Mouse (Mus musculus) ES-E14 (cell line): ENCODE results near the gene Gm14443.
"Not testable (repeated sequence)": the region's sequence is repeated elsewhere in the genome, so short reads cannot be mapped to it uniquely, and the experiment has no call there.

Experiments
- CHD2 ChIP-seq: IDR thresholded peaks from 2 replicates; pipeline ENCODE4 v1.6.1; 2014; ENCODE audit warnings: mild to moderate bottlenecking, low read depth, low read length, inconsistent platforms
- ZC3H11A ChIP-seq: IDR thresholded peaks from 2 replicates; pipeline ENCODE4 v1.6.1; 2012; ENCODE audit warnings: low read depth, mild to moderate bottlenecking, inconsistent platforms, low read length, borderline replicate concordance

DNA sequence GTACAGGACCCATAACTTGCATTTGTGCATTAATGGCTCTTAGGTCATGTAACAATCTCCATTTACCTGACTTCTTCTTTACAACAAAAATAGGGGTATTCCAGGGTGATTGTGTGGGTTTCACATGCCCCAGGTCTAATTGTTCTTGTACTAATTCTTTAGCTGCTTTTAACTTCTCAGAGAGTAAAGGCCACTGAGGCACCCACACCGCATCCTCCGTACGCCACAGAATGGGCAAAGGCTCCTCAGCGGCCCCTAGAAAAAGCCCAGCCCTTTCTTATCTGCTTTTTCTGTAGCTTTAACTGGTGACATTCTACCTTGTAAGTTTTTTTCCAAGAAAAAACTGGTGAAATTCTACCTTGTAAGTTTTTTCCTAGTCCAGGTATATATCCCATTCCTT lies 14.2 kb downstream of the Gm14443 start:
- TF ChIP-seq ZC3H11A, CHD2: not testable (repeated sequence)
